Mouse (Mus musculus) CH12.LX (cell line): ENCODE results near the gene Znrd1as.

Experiments
- CHD1 ChIP-seq: IDR thresholded peaks from 2 replicates; pipeline ENCODE4 v1.6.1; 2012; ENCODE audit warnings: low read depth, low read length, improper control_type of control experiment, inconsistent platforms
- CHD2 ChIP-seq: IDR thresholded peaks from 2 replicates; pipeline ENCODE4 v1.6.1; 2011; ENCODE audit warnings: low read length, improper control_type of control experiment
- CTCF ChIP-seq, 2 experiments: IDR thresholded peaks in 1 of 2; conservative IDR thresholded peaks in 1 of 2; 2 replicates each; pipeline ENCODE4 v1.5.1; 2011 to 2012; ENCODE audit warnings: low read depth in 2 of 2, low read length in 2 of 2, improper control_type of control experiment in 1 of 2, inconsistent platforms in 1 of 2, mild to moderate bottlenecking in 1 of 2, moderate library complexity in 1 of 2
- E2F4 ChIP-seq: IDR thresholded peaks from 2 replicates; pipeline ENCODE4 v1.6.1; 2011; ENCODE audit warnings: low read depth, low read length, improper control_type of control experiment; ENCODE audit not compliant: insufficient replicate concordance
- JUND ChIP-seq: conservative IDR thresholded peaks from 2 replicates; pipeline ENCODE4 v1.6.1; 2011; ENCODE audit warnings: low read depth, low read length, improper control_type of control experiment
- MXI1 ChIP-seq: IDR thresholded peaks from 2 replicates; pipeline ENCODE4 v1.6.1; 2011; ENCODE audit warnings: mild to moderate bottlenecking, low read depth, low read length, improper control_type of control experiment
- NRF1 ChIP-seq: IDR thresholded peaks from 2 replicates; pipeline ENCODE4 v1.6.1; 2014; ENCODE audit warnings: low read depth, mild to moderate bottlenecking, inconsistent platforms, low read length, improper control_type of control experiment, moderate library complexity
- POLR2A ChIP-seq: IDR thresholded peaks from 2 replicates; pipeline ENCODE4 v1.6.1; 2011; ENCODE audit warnings: low read depth, mild to moderate bottlenecking, improper control_type of control experiment, low read length
- POLR2AphosphoS2 ChIP-seq: IDR thresholded peaks from 2 replicates; pipeline ENCODE4 v1.6.1; 2011; ENCODE audit warnings: low read depth, low read length, improper control_type of control experiment
- RCOR1 ChIP-seq: conservative IDR thresholded peaks from 2 replicates; pipeline ENCODE4 v1.6.1; 2012; ENCODE audit warnings: low read depth, mild to moderate bottlenecking, inconsistent platforms, low read length, improper control_type of control experiment
- TCF12 ChIP-seq: IDR thresholded peaks from 2 replicates; pipeline ENCODE4 v1.6.1; 2014; ENCODE audit warnings: low read depth, mild to moderate bottlenecking, inconsistent platforms, low read length, improper control_type of control experiment
- UBTF ChIP-seq: IDR thresholded peaks from 2 replicates; pipeline ENCODE4 v1.6.1; 2012; ENCODE audit warnings: low read depth, mild to moderate bottlenecking, inconsistent platforms, low read length, improper control_type of control experiment, moderate library complexity
- ZC3H11A ChIP-seq: IDR thresholded peaks from 2 replicates; pipeline ENCODE4 v1.6.1; 2012; ENCODE audit warnings: low read depth, mild to moderate bottlenecking, inconsistent platforms, low read length, improper control_type of control experiment
- ZMIZ1 ChIP-seq: IDR thresholded peaks from 2 replicates; pipeline ENCODE4 v1.6.1; 2012; ENCODE audit warnings: low read depth, mild to moderate bottlenecking, inconsistent platforms, low read length, improper control_type of control experiment

GRCm38 (mm10) chr17:36981221-36981813, 22.9 kb downstream of the Znrd1as start, which contains the start of gene 2410137M14Rik:
- TF ChIP-seq CTCF (conservative IDR thresholded peaks at IDR 0.05 in 1 of 2, IDR thresholded peaks at IDR 0.05 in 1 of 2; ENCODE audit: low read depth in 2 of 2, low read length in 2 of 2) (no peak), CHD1 (no peak), POLR2AphosphoS2 (no peak), RCOR1 (no peak), JUND (no peak), NRF1 (no peak), E2F4 (no peak), CHD2 (no peak), ZMIZ1 (no peak), POLR2A (no peak), TCF12 (no peak), MXI1 (no peak), ZC3H11A (no peak), UBTF (no peak)
